ENCODE assay signal across 19 mouse cellular contexts in the genomic region with DNA sequence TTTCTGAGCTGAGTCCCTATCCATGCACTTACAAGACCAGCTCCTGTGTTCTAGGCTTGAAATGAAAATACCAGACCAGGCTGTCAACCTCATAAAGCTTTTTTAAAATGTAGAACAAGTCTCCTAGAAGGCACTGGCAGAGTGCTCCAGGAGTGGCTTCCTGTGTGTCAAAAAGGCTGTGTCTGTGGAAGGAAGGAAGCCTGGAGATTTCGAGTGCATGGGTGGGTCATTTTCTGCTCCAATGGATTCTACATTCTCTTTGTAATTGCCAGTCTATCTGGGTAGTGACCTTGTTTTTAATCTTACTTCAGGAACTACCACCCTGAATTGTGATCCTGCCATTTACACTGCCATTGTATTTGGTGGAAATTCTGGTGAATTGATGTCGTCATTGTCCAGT.
DNase-seq lines count a peak whose midpoint lies in the region; ATAC-seq and TF ChIP-seq lines count a peak whose summit lies in the region.
"Had no signal": no experiment of that assay in that cellular context is flagged by ENCODE, and none has a peak within 500 bp of the region (broad histone marks: within the 10 kb centered on the region; RNA-seq: fewer than 3 reads in every experiment).

No protein-coding gene starts in this region.

- intact Hi-C loops in heart, adult 2 months (cut with DNase I), result no loop called here
- intact Hi-C loops in heart, postnatal 14 days (cut with DNase I), result no loop called here

- peaks cover 6% of the 10 kb centered on the region for H3K4me1 ChIP-seq in heart, adult 2 months (ENCODE audit: control insufficient read depth, insufficient read depth, low read length)
- H3K4me1 ChIP-seq in kidney, adult 2 months (ENCODE audit: control insufficient read depth, insufficient read depth, low read length), result no peaks in the 10 kb centered on the region
- no peaks in the 10 kb centered on the region for H3K4me1 ChIP-seq in lung, postnatal 0 days (ENCODE audit: insufficient read depth, low read depth, low read length)
- H3K4me1 ChIP-seq: embryonic facial prominence, embryonic 12.5 days; forebrain, embryonic 13.5 days; hindbrain, embryonic 13.5 days had no signal

- peak; percentile 50; the same call in 1 of the 2 replicates for ATAC-seq in lung, postnatal 0 days
- ATAC-seq: forebrain, embryonic 13.5 days; forebrain, postnatal 0 days; hindbrain, postnatal 0 days had no signal

- TF ChIP-seq EP300 in heart, adult 2 months (IDR thresholded peaks at IDR 0.05; ENCODE audit: insufficient read depth, low read depth, low read length), result 0 out of 2 replicates have a peak, but pooled peaks have one; percentile 13
- TF ChIP-seq EP300 in lung, postnatal 0 days (IDR thresholded peaks at IDR 0.05), result no peak

- H3K79me2 ChIP-seq in heart, adult 2 months (replicated peaks; ENCODE audit: control insufficient read depth, insufficient read depth, low read length), result no peaks in the 10 kb centered on the region

- peak in 1 of 2 experiments; percentile 45 for DNase-seq in heart, adult 2 months
- no peak for DNase-seq in heart, postnatal 14 days
- peak; percentile 43 for DNase-seq in kidney, adult 2 months
- no peak for DNase-seq in kidney, adult 18-20 months
- DNase-seq in lung, postnatal 0 days (ENCODE audit: low spot score), result no peak
- no peak for DNase-seq in lung, postnatal 14 days
- no peak for DNase-seq in cerebellum, adult 11 months
- DNase-seq: adrenal gland, adult 8-10 months; adrenal gland, postnatal 36 days; cerebellum, adult 11-12 months; cerebellum, adult 9-10 months; cerebellum, postnatal 25 days; forebrain, postnatal 0 days; gastrocnemius, postnatal 36 days; kidney, adult 11 months had no signal

- H3K4me3 ChIP-seq in heart, adult 2 months, result no peak overlapping the region
- no peak overlapping the region for H3K4me3 ChIP-seq in kidney, adult 2 months (ENCODE audit: insufficient read depth, low read depth, low read length)
- no peak overlapping the region for H3K4me3 ChIP-seq in lung, postnatal 0 days (ENCODE audit: low read depth, low read length)
- H3K4me3 ChIP-seq: embryonic facial prominence, embryonic 12.5 days; forebrain, embryonic 13.5 days; hindbrain, embryonic 13.5 days had no signal

- TF ChIP-seq CTCF in heart, adult 2 months (IDR thresholded peaks at IDR 0.05), result no peak
- no peak for TF ChIP-seq CTCF in kidney, adult 2 months (conservative IDR thresholded peaks at IDR 0.05; ENCODE audit: insufficient read depth, insufficient read length, low read depth, low read length)
- no peak for TF ChIP-seq CTCF in lung, postnatal 0 days (IDR thresholded peaks at IDR 0.05)

- no peaks in the 10 kb centered on the region for H3K27me3 ChIP-seq in heart, adult 2 months (ENCODE audit: control insufficient read depth, insufficient read depth, low read length)
- H3K27me3 ChIP-seq in kidney, adult 2 months (replicated peaks; ENCODE audit: control insufficient read depth, insufficient read depth, low read length), result no peaks in the 10 kb centered on the region
- no peaks in the 10 kb centered on the region for H3K27me3 ChIP-seq in lung, postnatal 0 days (replicated peaks; ENCODE audit: insufficient read depth, low read length)
- H3K27me3 ChIP-seq: embryonic facial prominence, embryonic 12.5 days; forebrain, embryonic 13.5 days; hindbrain, embryonic 13.5 days had no signal

- H3K9ac ChIP-seq in heart, adult 2 months (ENCODE audit: low read depth, low read length), result no peak overlapping the region
- H3K9ac ChIP-seq in lung, postnatal 0 days (replicated peaks; ENCODE audit: low read depth), result no peak overlapping the region
- H3K9ac ChIP-seq: embryonic facial prominence, embryonic 12.5 days; forebrain, embryonic 13.5 days; forebrain, postnatal 0 days; hindbrain, embryonic 13.5 days had no signal

- no peak overlapping the region for H3K4me2 ChIP-seq in lung, postnatal 0 days (replicated peaks; ENCODE audit: low read depth, low read length)
- H3K4me2 ChIP-seq: embryonic facial prominence, embryonic 12.5 days; forebrain, embryonic 13.5 days; hindbrain, embryonic 13.5 days had no signal

- 38% methylated on average over 2 of the region's 2 CpGs for WGBS in heart, adult 2 months
- WGBS in kidney, adult 2 months, result 44% methylated on average over 2 of the region's 2 CpGs
- 58% methylated on average over 2 of the region's 2 CpGs for WGBS in lung, postnatal 0 days

- H3K27ac ChIP-seq in heart, adult 2 months, result peak overlapping the region; percentile 34
- H3K27ac ChIP-seq in kidney, adult 2 months (ENCODE audit: insufficient read depth, low read depth, low read length), result peak overlapping the region; percentile 23
- H3K27ac ChIP-seq in lung, postnatal 0 days (ENCODE audit: low read length), result no peak overlapping the region
- H3K27ac ChIP-seq: embryonic facial prominence, embryonic 12.5 days; forebrain, embryonic 13.5 days; hindbrain, embryonic 13.5 days; hindbrain, postnatal 0 days had no signal

- H3K36me3 ChIP-seq in heart, adult 2 months (ENCODE audit: control insufficient read depth, insufficient read depth, low read length), result no peaks in the 10 kb centered on the region
- no peaks in the 10 kb centered on the region for H3K36me3 ChIP-seq in kidney, adult 2 months (ENCODE audit: control insufficient read depth, insufficient read depth, low read length)
- H3K36me3 ChIP-seq in lung, postnatal 0 days (ENCODE audit: insufficient read depth, low read length), result no peaks in the 10 kb centered on the region
- H3K36me3 ChIP-seq: embryonic facial prominence, embryonic 12.5 days; hindbrain, embryonic 13.5 days had no signal

- H3K9me3 ChIP-seq in lung, postnatal 0 days (ENCODE audit: low read length), result no peaks in the 10 kb centered on the region

- TF ChIP-seq POLR2A in heart, adult 2 months (IDR thresholded peaks at IDR 0.05; ENCODE audit: insufficient read depth, low read depth, low read length), result no peak
- TF ChIP-seq POLR2A in kidney, adult 2 months (IDR thresholded peaks at IDR 0.05; ENCODE audit: low read depth, low read length), result no peak
